Mouse (Mus musculus): ENCODE data around the gene Bicd2. TPM values are rescaled to one million over a fixed set of nuclear protein-coding genes. Genes with fewer than 3 reads are reported as not detected.

The Bicd2 gene
- polyA plus RNA-seq, 1 experiment from 2014 or later: 28.3 TPM

DNA sequence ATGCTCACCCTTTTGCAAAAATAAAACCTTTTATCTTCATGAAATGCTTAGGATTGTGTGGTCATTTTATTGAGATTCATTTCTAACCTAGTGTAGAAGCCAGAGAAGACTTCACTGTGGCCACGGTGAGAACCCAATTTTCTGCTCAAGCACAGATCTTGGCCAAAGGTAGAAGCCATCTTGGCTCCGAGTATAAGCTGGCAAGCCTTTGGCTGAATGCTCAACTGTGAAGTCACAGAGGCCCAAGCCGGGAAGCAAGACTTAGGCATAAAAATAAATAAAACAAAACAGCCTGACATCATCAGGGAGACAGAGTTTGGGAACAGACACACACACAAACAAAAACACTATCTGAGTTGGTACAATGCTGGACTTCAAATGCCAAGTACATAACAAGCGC, 13.3 kb upstream of the Bicd2 start:
- H3K4me1 ChIP-seq: no peaks in the 10 kb centered on the region
- 86% methylated on average over 4 of the region's 4 CpGs for WGBS
- H3K4me3 ChIP-seq (replicated peaks): no peak overlapping the region

GRCm38 (mm10) chr13:49333250-49333649, 8.1 kb upstream of the Bicd2 start:
- Histone ChIP-seq H3K9ac (replicated peaks) (no peak overlapping the region), H3K27ac (replicated peaks) (no peak overlapping the region), H3K27me3 (replicated peaks) (no peaks in the 10 kb centered on the region), H3K9me3 (replicated peaks) (no peaks in the 10 kb centered on the region), H3K4me3 (replicated peaks) (no peak overlapping the region), H3K4me1 (peaks cover 9% of the 10 kb centered on the region), H3K36me3 (no peaks in the 10 kb centered on the region), H3K4me2 (no peak overlapping the region)
- 76% methylated on average over 2 of the region's 2 CpGs for WGBS
- no peak for ATAC-seq (ENCODE audit: low FRiP score)

More for the DNA sequence above, 13.3 kb upstream of the Bicd2 start:
- no peaks in the 10 kb centered on the region for H3K9me3 ChIP-seq (replicated peaks)
- H3K27ac ChIP-seq (replicated peaks): no peak overlapping the region
- no peak for ATAC-seq (ENCODE audit: low FRiP score)
- H3K27me3 ChIP-seq (replicated peaks): peaks cover 7% of the 10 kb centered on the region; the same call in 1 of the 2 replicates
- no peak overlapping the region for H3K4me2 ChIP-seq
- no peak overlapping the region for H3K9ac ChIP-seq (replicated peaks)
- H3K36me3 ChIP-seq: no peaks in the 10 kb centered on the region

DNA sequence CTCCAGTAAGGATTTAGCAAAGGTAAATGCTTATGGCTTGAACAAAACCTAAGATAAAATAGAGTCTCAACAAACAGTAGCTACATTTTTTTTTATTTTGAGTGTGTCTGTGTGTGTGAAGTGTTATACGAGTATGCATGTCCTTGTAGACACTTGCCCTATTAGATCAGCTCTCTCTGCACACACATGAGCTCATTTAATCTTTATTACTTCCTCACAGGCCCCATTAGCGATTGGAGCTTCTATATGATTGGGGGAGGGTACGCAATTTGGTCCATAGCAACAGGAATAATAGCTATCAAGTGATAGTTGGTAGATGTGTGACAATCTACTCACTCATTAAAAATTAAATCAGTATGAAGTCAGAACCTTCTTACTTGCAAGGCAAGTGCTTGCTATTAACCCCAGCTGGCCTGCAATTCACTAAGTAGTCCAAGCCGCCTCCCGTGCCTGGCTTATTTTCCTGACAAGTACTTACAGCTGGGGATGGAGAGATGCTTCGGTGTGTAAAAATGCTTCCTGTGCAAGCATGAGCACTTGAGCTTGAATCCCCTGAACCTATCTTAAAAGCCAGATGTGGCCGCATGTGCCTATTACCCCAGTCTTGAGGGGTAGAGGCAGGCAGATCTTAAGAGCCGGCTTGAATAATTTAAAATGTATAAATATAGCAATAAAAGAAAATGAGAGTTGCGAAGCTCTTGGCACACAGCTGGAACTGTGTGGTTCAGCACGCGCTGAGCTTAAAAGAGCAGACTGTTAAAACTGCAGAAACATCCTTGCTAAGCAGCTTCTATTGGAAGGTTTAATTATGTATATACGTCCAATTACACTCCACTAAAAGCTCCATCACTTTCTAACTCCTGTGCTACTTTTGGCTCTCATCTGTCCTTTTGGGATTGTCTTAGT, 6.1 kb upstream of the Bicd2 start:
- Histone ChIP-seq H3K9ac (replicated peaks) (no peak overlapping the region), H3K4me1 (peaks cover 20% of the 10 kb centered on the region), H3K36me3 (no peaks in the 10 kb centered on the region), H3K27me3 (replicated peaks) (no peaks in the 10 kb centered on the region), H3K27ac (replicated peaks) (peak overlapping the region; percentile 79), H3K4me2 (peak overlapping the region; percentile 28), H3K4me3 (replicated peaks) (no peak overlapping the region), H3K9me3 (replicated peaks) (no peaks in the 10 kb centered on the region)
- peak; percentile 71 for ATAC-seq (ENCODE audit: low FRiP score)
- WGBS: 52% methylated on average over 12 of the region's 12 CpGs

DNA sequence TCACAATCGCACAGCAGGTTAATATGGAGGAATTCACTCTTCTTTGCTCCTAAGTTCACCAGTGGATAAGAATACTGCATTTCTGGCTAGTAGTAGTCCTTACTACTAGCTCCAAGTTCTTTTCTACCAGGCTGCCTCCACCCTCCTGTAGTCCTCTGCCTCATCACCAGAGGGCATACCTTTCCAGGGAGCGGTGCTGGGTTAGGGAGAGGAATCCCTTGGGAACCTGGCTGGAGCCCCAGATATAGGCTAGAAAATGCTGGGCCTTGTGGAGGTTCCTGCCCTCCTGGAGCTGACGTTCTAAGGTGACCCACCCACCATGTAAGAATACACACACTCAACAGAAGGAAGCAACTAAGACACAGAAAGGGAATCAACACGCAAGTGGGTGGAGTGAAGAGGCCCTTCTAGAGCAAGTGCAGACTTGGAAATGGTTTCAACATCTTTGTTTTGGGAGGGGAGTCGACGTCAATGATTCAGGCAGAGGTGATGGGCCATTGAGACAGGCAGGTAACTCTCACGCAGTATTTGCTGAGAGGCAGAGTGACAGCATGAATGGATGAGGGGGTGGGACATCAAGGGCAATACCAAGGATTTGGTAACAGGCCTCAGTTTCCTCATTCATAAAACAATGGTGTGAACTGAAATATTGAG, 2.4 kb upstream of the Bicd2 start:
- Histone ChIP-seq H3K4me2 (no peak overlapping the region), H3K27ac (replicated peaks) (no peak overlapping the region)
- WGBS: 82% methylated on average over 7 of the region's 7 CpGs

GRCm38 (mm10) chr13:49341831-49342722, 692 bp downstream of the Bicd2 start:
- peaks cover 58% of the 10 kb centered on the region for H3K4me1 ChIP-seq
- peak; percentile 28 for ATAC-seq (ENCODE audit: low FRiP score)

More for the DNA sequence above, 2.4 kb upstream of the Bicd2 start:
- H3K9me3 ChIP-seq (replicated peaks): no peaks in the 10 kb centered on the region
- no peaks in the 10 kb centered on the region for H3K36me3 ChIP-seq
- peaks cover 44% of the 10 kb centered on the region for H3K4me1 ChIP-seq
- no peak overlapping the region for H3K9ac ChIP-seq (replicated peaks)
- ATAC-seq (ENCODE audit: low FRiP score): no peak
- H3K4me3 ChIP-seq (replicated peaks): no peak overlapping the region
- no peaks in the 10 kb centered on the region for H3K27me3 ChIP-seq (replicated peaks)

DNA sequence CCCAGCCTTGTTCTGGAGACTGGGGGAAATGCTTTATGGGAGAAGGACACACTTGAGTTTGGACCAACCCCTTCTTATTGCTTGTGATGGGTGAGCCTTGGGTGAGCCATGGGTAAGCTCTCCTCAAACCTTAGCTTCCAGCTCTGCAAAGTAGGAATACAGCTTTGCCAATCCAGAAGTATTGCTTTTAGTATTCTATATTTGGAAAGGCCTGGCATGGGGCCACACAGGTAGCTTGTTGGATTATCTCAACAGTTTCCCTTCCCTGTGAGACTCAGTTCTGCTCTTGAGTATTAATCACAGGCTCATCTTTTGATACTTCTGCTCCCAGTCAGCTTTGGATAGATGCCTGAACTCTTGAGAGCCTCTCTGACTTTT, 1.3 kb downstream of the Bicd2 start:
- H3K9ac ChIP-seq (replicated peaks): peak overlapping the region; percentile 93
- no peak for ATAC-seq (ENCODE audit: low FRiP score)
- H3K4me2 ChIP-seq: peak overlapping the region; percentile 88
- peak overlapping the region; percentile 82 for H3K4me3 ChIP-seq (replicated peaks)
- H3K36me3 ChIP-seq: no peaks in the 10 kb centered on the region
- no peaks in the 10 kb centered on the region for H3K9me3 ChIP-seq (replicated peaks)
- no peaks in the 10 kb centered on the region for H3K27me3 ChIP-seq (replicated peaks)
- no peak overlapping the region for H3K27ac ChIP-seq (replicated peaks)
- H3K4me1 ChIP-seq: peaks cover 60% of the 10 kb centered on the region

More at GRCm38 (mm10) chr13:49341831-49342722, 692 bp downstream of the Bicd2 start:
- Histone ChIP-seq H3K27ac (replicated peaks) (peak overlapping the region; percentile 93), H3K27me3 (replicated peaks) (no peaks in the 10 kb centered on the region), H3K9me3 (replicated peaks) (no peaks in the 10 kb centered on the region), H3K9ac (replicated peaks) (peak overlapping the region; percentile 93), H3K36me3 (no peaks in the 10 kb centered on the region), H3K4me2 (peak overlapping the region; percentile 88), H3K4me3 (replicated peaks) (peak overlapping the region; percentile 82)
- WGBS: 3% methylated on average over 25 of the region's 25 CpGs

GRCm38 (mm10) chr13:49344567-49344966, 3.2 kb downstream of the Bicd2 start:
- H3K4me3 ChIP-seq (replicated peaks): no peak overlapping the region
- H3K9ac ChIP-seq (replicated peaks): 0 out of 2 replicates have a peak overlapping the region, but pooled peaks have one; percentile 17

GRCm38 (mm10) chr13:49345476-49345875, 4.1 kb downstream of the Bicd2 start:
- Histone ChIP-seq H3K9ac (replicated peaks) (no peak overlapping the region), H3K27ac (replicated peaks) (no peak overlapping the region), H3K4me1 (peaks cover 51% of the 10 kb centered on the region), H3K27me3 (replicated peaks) (no peaks in the 10 kb centered on the region), H3K36me3 (no peaks in the 10 kb centered on the region), H3K4me2 (no peak overlapping the region), H3K9me3 (replicated peaks) (no peaks in the 10 kb centered on the region), H3K4me3 (replicated peaks) (no peak overlapping the region)
- ATAC-seq (ENCODE audit: low FRiP score): no peak
- WGBS: 70% methylated on average over 2 of the region's 2 CpGs

More at GRCm38 (mm10) chr13:49344567-49344966, 3.2 kb downstream of the Bicd2 start:
- no peaks in the 10 kb centered on the region for H3K27me3 ChIP-seq (replicated peaks)
- WGBS: 89% methylated on average over 8 of the region's 8 CpGs
- no peak overlapping the region for H3K27ac ChIP-seq (replicated peaks)
- H3K4me1 ChIP-seq: peaks cover 61% of the 10 kb centered on the region
- H3K9me3 ChIP-seq (replicated peaks): no peaks in the 10 kb centered on the region
- peak overlapping the region; percentile 88; the same call in 1 of the 2 replicates for H3K4me2 ChIP-seq
- H3K36me3 ChIP-seq: no peaks in the 10 kb centered on the region
- ATAC-seq (ENCODE audit: low FRiP score): no peak

- H3K9ac ChIP-seq (replicated peaks): no peak overlapping the region
- no peak overlapping the region for H3K4me3 ChIP-seq (replicated peaks)
- H3K27me3 ChIP-seq (replicated peaks): no peaks in the 10 kb centered on the region
- 82% methylated on average over 2 of the region's 2 CpGs for WGBS
- no peaks in the 10 kb centered on the region for H3K9me3 ChIP-seq (replicated peaks)
- no peaks in the 10 kb centered on the region for H3K36me3 ChIP-seq
- H3K4me1 ChIP-seq: peaks cover 57% of the 10 kb centered on the region
- H3K27ac ChIP-seq (replicated peaks): no peak overlapping the region
- no peak overlapping the region for H3K4me2 ChIP-seq
- ATAC-seq (ENCODE audit: low FRiP score): no peak
These were observed 7.1 kb downstream of the Bicd2 start for GRCm38 (mm10) chr13:49348522-49348921.

GRCm38 (mm10) chr13:49349335-49349734, 8.0 kb downstream of the Bicd2 start:
- Histone ChIP-seq H3K9ac (replicated peaks) (no peak overlapping the region), H3K36me3 (no peaks in the 10 kb centered on the region), H3K9me3 (replicated peaks) (no peaks in the 10 kb centered on the region), H3K27me3 (replicated peaks) (no peaks in the 10 kb centered on the region), H3K4me1 (peaks cover 50% of the 10 kb centered on the region), H3K4me3 (replicated peaks) (no peak overlapping the region), H3K27ac (replicated peaks) (no peak overlapping the region), H3K4me2 (no peak overlapping the region)
- no peak for ATAC-seq (ENCODE audit: low FRiP score)
- WGBS: 87% methylated on average over 4 of the region's 4 CpGs

- no peak overlapping the region for H3K9ac ChIP-seq (replicated peaks)
- peaks cover 43% of the 10 kb centered on the region for H3K4me1 ChIP-seq
- no peaks in the 10 kb centered on the region for H3K36me3 ChIP-seq
- WGBS: 97% methylated on average over 6 of the region's 6 CpGs
- no peak for ATAC-seq (ENCODE audit: low FRiP score)
- H3K27ac ChIP-seq (replicated peaks): no peak overlapping the region
- H3K4me3 ChIP-seq (replicated peaks): no peak overlapping the region
- no peaks in the 10 kb centered on the region for H3K9me3 ChIP-seq (replicated peaks)
- no peaks in the 10 kb centered on the region for H3K27me3 ChIP-seq (replicated peaks)
- H3K4me2 ChIP-seq: no peak overlapping the region
These were observed 8.6 kb downstream of the Bicd2 start for GRCm38 (mm10) chr13:49349836-49350505.
